Mouse (Mus musculus): ENCODE results near the gene Ubap2. TPM values are rescaled to one million over a fixed set of nuclear protein-coding genes. Genes with fewer than 3 reads are reported as not detected.

Ubap2 gene
- 62.9 TPM for polyA plus RNA-seq (2017; shearing (Covaris generic))

DNA sequence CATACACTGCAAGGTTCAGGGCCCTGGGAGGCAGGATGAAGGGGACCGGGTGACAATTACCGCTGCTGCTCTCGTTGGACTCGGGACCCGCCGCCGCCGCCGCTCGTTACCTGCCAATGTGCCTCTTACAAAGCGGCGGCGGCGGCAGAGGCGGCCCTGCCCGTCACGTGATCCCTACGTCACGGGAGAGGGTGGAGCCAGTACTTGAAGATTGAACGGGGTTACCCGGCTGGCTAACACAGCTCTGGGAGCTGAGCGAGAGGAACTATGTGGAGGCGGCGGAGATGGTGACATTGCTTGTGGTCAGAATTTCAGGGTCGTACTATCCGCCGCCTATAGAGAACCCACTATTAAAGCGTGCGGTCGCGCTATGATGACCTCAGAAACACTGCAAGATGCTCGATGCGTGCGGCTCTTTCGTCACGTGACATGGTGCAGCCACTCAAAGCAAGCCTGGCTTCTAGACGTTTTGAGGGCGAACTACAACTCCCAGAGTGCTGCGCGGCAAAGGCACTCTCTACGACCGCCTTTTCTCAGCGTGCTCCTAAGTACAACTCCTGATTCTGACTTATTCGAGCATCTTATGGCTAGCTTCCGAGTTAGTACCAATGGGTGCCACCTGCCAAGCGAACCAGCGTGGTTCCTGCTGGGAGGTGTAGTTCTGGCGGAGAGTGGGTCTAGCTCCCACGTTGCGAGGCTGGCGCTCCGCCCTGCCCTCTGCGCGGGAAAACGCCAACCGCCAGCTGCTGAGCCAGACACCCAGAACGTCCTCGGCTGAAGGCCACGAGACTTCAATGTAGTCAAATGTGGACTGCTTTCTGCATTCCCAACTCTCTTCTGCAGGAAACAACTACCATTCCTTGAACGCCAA, at the start of gene Ubap2:
Gene Ubap2, minus strand, starts transcription at position 165 of the 871 bp plus-strand sequence.

DNA sequence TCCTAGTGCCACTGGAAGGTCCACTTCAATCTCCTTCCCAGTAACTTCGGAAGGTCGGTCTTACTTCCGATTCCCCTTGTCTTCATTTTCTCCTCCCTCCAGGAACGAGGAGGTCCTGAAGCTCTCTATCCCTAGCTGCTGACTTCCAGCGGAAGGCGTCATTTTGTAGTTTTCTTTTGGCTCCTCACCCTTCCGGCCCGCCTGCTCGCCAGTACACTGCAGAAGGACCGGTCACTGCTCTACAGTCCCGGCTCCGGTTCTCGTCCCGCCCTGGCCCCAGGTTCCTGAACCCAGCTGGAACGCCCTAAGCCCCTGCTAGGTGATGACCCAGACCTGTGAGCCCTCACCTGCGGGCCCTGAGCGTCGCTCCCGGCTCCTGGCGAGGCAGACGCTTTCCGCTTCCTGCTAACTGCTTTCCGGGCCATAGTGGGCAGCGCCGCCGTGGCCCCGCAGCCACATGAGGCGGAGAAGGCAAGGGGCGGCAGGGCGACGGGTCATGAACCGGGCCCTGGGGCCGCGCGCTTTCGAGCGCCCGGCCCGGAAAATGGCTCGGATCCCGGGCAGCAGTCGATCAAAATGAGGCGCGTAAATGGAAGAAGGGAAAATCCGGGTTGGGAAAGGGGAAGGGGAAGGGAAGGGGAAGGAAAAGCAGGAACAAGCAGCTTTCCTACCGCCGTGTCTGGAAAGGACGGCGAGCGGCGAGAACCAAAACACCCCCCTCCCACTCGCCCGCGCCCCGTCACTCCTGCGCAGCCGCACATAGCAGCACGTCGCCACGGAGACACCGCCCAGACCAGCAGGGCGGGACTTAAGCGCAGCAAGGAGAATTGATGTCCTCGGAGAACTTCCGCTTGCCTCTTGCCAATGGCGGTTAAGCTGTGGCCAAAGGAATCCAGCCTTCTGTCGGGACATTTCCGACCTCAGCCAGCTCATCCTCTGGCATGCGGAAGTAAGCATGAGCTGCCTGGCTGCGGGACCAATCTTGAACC, 39.5 kb upstream of the Ubap2 start, which contains the start of gene Dcaf12:
Gene Dcaf12, minus strand, starts transcription at position 749 of the 989 bp plus-strand sequence.

Other genes with a start within 250 kb of the Ubap2 start
- not detected for gene Aqp7, start 227.0 kb downstream of the Ubap2 start, polyA plus RNA-seq (2017; shearing (Covaris generic))
- gene Aqp3, start 177.0 kb downstream of the Ubap2 start, polyA plus RNA-seq (2017; shearing (Covaris generic)), result 13.1 TPM
- gene Nol6, start 150.7 kb downstream of the Ubap2 start, polyA plus RNA-seq (2017; shearing (Covaris generic)), result 64.4 TPM
- 30.6 TPM for gene Ube2r2, start 139.4 kb downstream of the Ubap2 start, polyA plus RNA-seq (2017; shearing (Covaris generic))
- 84.9 TPM for gene Dcaf12, start 39.7 kb upstream of the Ubap2 start, polyA plus RNA-seq (2017; shearing (Covaris generic))
- gene Ubap1, start 73.9 kb upstream of the Ubap2 start, polyA plus RNA-seq (2017; shearing (Covaris generic)), result 106 TPM
- 0.96 TPM for gene Kif24, start 189.7 kb upstream of the Ubap2 start, polyA plus RNA-seq (2017; shearing (Covaris generic))
- gene Nudt2, start 190.0 kb upstream of the Ubap2 start, polyA plus RNA-seq (2017; shearing (Covaris generic)), result 18.6 TPM
- gene AI464131, start 227.9 kb upstream of the Ubap2 start, polyA plus RNA-seq (2017; shearing (Covaris generic)), result 0.07 TPM
- gene 1110017D15Rik, start 242.2 kb upstream of the Ubap2 start, polyA plus RNA-seq (2017; shearing (Covaris generic)), result not detected

Data from inflammation-experienced regulatory T-cells, adult 16 weeks (primary cell).